Mouse (Mus musculus) right cerebral cortex, postnatal 36 days (tissue): Measurements from ENCODE around the gene Olfr994.

Experiments
- DNase-seq, 2 experiments: peaks; one replicate each; pipeline ENCODE4 v3.0.0; 2022; ENCODE audit warnings: low spot score in 2 of 2, mixed read lengths in 1 of 2

Gene Olfr994

GRCm38 (mm10) chr2:85436351-85436750 lies at the start of gene Olfr994:
TSS of gene Olfr994 (minus strand) at chr2:85436451.
- no peak for DNase-seq

- no peak for DNase-seq
Observed at GRCm38 (mm10) chr2:85466801-85467325, 30.6 kb upstream of the Olfr994 start.

GRCm38 (mm10) chr2:85443539-85443938 lies 7.3 kb upstream of the Olfr994 start, which contains the start of gene Olfr995:
TSS of gene Olfr995 (minus strand) at chr2:85443639.
- no peak for DNase-seq

- DNase-seq: no peak
Observed at GRCm38 (mm10) chr2:85442546-85442945, 6.3 kb upstream of the Olfr994 start.

- DNase-seq: peak in 1 of 2 experiments; percentile 10
Observed at GRCm38 (mm10) chr2:85425893-85426292, 10.4 kb downstream of the Olfr994 start.

- no peak for DNase-seq
Observed at GRCm38 (mm10) chr2:85414777-85415176, 21.5 kb downstream of the Olfr994 start, which contains the start of gene Olfr993. TSS of gene Olfr993 (minus strand) at chr2:85414877.

- DNase-seq: no peak
Observed at GRCm38 (mm10) chr2:85409369-85409768, 26.9 kb downstream of the Olfr994 start, which contains the start of gene Olfr992. TSS of gene Olfr992 (minus strand) at chr2:85409469.
